Mouse (Mus musculus) liver, embryonic 11.5 days (tissue): ENCODE data around the gene Lcn5. TPM values are rescaled to one million over a fixed set of nuclear protein-coding genes. Genes with fewer than 3 reads are reported as not detected.
"Not testable (repeated sequence)": the region's sequence is repeated elsewhere in the genome, so short reads cannot be mapped to it uniquely, and the experiment has no call there.

Experiments
- ATAC-seq: fragments of 200-750 bp; cut with Nextera tagmentation; replicated peaks from 2 replicates; pipeline ENCODE4 v1.8.0; 2017; ENCODE audit warnings: moderate number of reproducible peaks, mild to moderate bottlenecking, moderate TSS enrichment, moderate library complexity; ENCODE audit not compliant: low FRiP score
- DNase-seq: peaks from one replicate; pipeline ENCODE4 v3.0.0-alpha.2; 2017; ENCODE audit warnings: low spot score
- H3K27ac ChIP-seq: fragments of 300-500 bp; sonication (generic); 2 replicates; pipeline ENCODE4 v1.5.1; 2014; ENCODE audit warnings: mild to moderate bottlenecking, low read depth, low read length, control low read depth
- H3K27me3 ChIP-seq: fragments of 300-500 bp; sonication (generic); replicated peaks from 2 replicates; pipeline ENCODE4 v1.6.1; 2014; ENCODE audit warnings: low read length, mixed read lengths; ENCODE audit not compliant: control insufficient read depth, insufficient read depth
- H3K36me3 ChIP-seq: fragments of 300-500 bp; sonication (generic); 2 replicates; pipeline ENCODE4 v1.6.1; 2014; ENCODE audit warnings: mild to moderate bottlenecking, low read length, moderate library complexity, mixed read lengths; ENCODE audit not compliant: control insufficient read depth, insufficient read depth
- H3K4me1 ChIP-seq: fragments of 300-500 bp; sonication (generic); replicated peaks from 2 replicates; pipeline ENCODE4 v1.6.1; 2014; ENCODE audit warnings: low read length, mixed read lengths; ENCODE audit not compliant: control insufficient read depth, insufficient read depth
- H3K4me2 ChIP-seq: fragments of 300-500 bp; sonication (generic); 2 replicates; pipeline ENCODE4 v1.6.1; 2014; ENCODE audit warnings: mild to moderate bottlenecking, control low read depth, moderate library complexity
- H3K4me3 ChIP-seq: fragments of 300-500 bp; sonication (generic); 2 replicates; pipeline ENCODE4 v1.5.1; 2014; ENCODE audit warnings: low read depth, low read length, control low read depth
- H3K9ac ChIP-seq: fragments of 300-500 bp; sonication (generic); 2 replicates; pipeline ENCODE4 v1.6.1; 2014; ENCODE audit warnings: low read depth, low read length, control low read depth
- H3K9me3 ChIP-seq: fragments of 300-500 bp; sonication (generic); 2 replicates; pipeline ENCODE4 v1.6.1; 2016; ENCODE audit warnings: low read length, inconsistent platforms, mixed read lengths; ENCODE audit not compliant: control insufficient read depth
- WGBS: fragments of 180-500 bp; shearing (Covaris S2); extraction: QIAGEN DNeasy Blood & Tissue Kit; methylation state at CpG from one replicate; pipeline ENCODE4 v1.1.7; 2014; 5-methylcytosine and 5-hydroxymethylcytosine counted together
- polyA plus RNA-seq: library from polyadenylated mRNA; unstranded; fragments of >200 nt; fragmentation: Nextera tagmentation; extraction: Ambion mirVana; gene quantifications from 2 replicates; pipeline ENCODE4 v1.2.1, GENCODE M21; 2014

Gene Lcn5
- polyA plus RNA-seq, 1 experiment from 2014 or later: not detected

GRCm38 (mm10) chr2:25694605-25695004 is 36.9 kb downstream of the Lcn5 start:
- Histone ChIP-seq H3K27me3 (no peaks in the 10 kb centered on the region), H3K4me3 (no peak overlapping the region), H3K36me3 (no peaks in the 10 kb centered on the region), H3K9ac (no peak overlapping the region), H3K4me1 (no peaks in the 10 kb centered on the region), H3K4me2 (no peak overlapping the region), H3K9me3 (no peaks in the 10 kb centered on the region), H3K27ac (no peak overlapping the region)
- DNase-seq: no peak
- no peak for ATAC-seq

DNA sequence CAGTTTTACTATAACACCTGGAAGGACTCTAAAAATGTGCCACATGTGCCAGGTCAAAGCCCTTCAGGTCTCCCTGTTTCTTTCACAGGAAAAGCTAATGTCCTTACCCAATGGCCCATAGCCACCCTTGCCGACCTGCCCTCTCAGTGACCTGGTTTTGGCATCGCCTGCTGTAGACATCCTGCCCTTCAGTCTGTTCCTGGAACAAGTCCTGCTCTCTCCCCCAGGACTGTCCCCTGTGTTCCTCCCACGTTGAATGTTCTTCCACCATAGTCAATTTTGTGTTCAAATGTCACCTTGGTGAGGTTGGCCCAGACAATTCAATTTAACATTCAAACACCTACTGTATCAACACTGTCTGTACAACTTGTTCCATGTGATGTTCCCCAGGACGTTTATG is 39.2 kb downstream of the Lcn5 start:
- WGBS: 60% methylated on average over 4 of the region's 4 CpGs
- no peak overlapping the region for H3K4me3 ChIP-seq

DNA sequence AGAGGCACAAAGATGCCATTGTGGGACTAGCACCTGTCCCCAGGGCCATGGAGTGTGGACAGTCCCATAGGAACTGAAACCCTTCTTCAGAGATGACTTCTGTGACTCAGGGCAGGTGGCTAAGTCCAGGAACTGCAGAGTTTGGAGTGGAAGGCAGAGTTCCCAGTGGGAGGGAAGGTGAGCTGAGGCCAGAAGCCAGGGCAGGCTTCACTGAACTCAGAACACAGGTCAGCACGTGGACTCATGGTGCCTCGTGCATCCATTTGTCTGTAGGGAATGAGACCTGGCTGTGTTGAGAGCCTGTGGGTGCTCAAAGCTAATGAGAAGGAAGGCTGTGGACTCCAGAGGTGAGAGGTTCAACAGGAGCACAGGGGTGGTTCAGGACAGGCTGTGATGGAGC is 40.9 kb downstream of the Lcn5 start:
- ATAC-seq (no peak), DNase-seq (no peak)
- no peak overlapping the region for H3K4me2 ChIP-seq
- no peaks in the 10 kb centered on the region for H3K36me3 ChIP-seq
- no peaks in the 10 kb centered on the region for H3K9me3 ChIP-seq
- WGBS: 75% methylated on average over 2 of the region's 2 CpGs
- H3K4me1 ChIP-seq: no peaks in the 10 kb centered on the region
- no peak overlapping the region for H3K4me3 ChIP-seq
- H3K27ac ChIP-seq: no peak overlapping the region
- no peaks in the 10 kb centered on the region for H3K27me3 ChIP-seq
- H3K9ac ChIP-seq: no peak overlapping the region

More for the DNA sequence above, 39.2 kb downstream of the Lcn5 start:
- Histone ChIP-seq H3K9me3 (no peaks in the 10 kb centered on the region), H3K9ac (no peak overlapping the region), H3K27ac (no peak overlapping the region), H3K27me3 (no peaks in the 10 kb centered on the region), H3K4me2 (no peak overlapping the region), H3K4me1 (no peaks in the 10 kb centered on the region), H3K36me3 (no peaks in the 10 kb centered on the region)
- DNase-seq (no peak), ATAC-seq (no peak)

GRCm38 (mm10) chr2:25699743-25700142 is 42.0 kb downstream of the Lcn5 start, which contains the start of gene Obp2a:
TSS of gene Obp2a (plus strand) at chr2:25700043.
- H3K27ac ChIP-seq, H3K4me3 ChIP-seq, H3K9ac ChIP-seq, H3K27me3 ChIP-seq, DNase-seq, H3K36me3 ChIP-seq, H3K9me3 ChIP-seq, H3K4me1 ChIP-seq, ATAC-seq, H3K4me2 ChIP-seq: not testable (repeated sequence)
- 76% methylated on average over 3 of the region's 3 CpGs for WGBS

DNA sequence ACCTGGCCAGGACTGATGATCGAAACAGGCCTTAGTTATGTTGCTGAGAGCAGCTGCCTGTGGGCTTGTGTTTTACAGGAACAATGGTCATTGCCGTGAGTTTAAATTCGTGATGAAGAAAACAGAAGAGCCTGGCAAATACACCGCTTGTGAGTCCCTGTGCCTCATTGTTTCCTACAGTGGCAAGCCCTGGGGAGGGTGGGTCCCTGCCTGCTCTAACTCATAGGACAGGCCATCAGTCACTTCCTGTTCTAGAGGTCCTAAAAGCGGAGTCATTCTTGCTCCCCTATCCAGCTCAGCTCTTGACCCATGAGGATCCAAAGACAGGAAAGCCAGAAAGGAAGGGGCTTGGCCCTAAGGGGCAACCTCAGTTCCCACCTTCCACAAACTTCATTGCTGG is 43.2 kb downstream of the Lcn5 start:
- DNase-seq: no peak
- H3K4me1 ChIP-seq: no peaks in the 10 kb centered on the region
- WGBS: 61% methylated on average over 5 of the region's 5 CpGs
- no peak overlapping the region for H3K4me3 ChIP-seq
- H3K36me3 ChIP-seq: no peaks in the 10 kb centered on the region
- no peak overlapping the region for H3K27ac ChIP-seq
- no peak overlapping the region for H3K4me2 ChIP-seq
- H3K9ac ChIP-seq: no peak overlapping the region
- H3K9me3 ChIP-seq: no peaks in the 10 kb centered on the region
- no peak for ATAC-seq
- H3K27me3 ChIP-seq: no peaks in the 10 kb centered on the region

DNA sequence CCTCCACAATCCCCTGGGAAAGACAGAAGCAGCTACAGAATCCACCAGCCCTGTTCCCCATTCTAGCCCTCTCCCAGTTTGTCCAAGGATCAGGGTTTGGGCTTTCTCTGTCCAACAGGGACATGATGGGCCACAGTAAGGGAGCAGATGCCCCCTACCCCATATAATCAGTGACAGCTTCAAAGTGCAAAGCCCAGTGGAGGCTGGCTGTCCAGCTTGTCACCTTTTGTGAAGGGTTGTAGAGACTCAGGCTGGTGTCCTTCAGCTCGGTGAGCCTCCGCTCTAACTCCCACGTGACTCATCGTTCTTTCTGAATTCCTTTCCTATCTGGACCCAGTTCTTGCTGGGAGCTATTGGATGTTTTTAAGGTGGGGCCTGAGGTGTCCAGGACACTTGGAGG is 46.0 kb downstream of the Lcn5 start:
- WGBS: 79% methylated on average over 4 of the region's 4 CpGs

DNA sequence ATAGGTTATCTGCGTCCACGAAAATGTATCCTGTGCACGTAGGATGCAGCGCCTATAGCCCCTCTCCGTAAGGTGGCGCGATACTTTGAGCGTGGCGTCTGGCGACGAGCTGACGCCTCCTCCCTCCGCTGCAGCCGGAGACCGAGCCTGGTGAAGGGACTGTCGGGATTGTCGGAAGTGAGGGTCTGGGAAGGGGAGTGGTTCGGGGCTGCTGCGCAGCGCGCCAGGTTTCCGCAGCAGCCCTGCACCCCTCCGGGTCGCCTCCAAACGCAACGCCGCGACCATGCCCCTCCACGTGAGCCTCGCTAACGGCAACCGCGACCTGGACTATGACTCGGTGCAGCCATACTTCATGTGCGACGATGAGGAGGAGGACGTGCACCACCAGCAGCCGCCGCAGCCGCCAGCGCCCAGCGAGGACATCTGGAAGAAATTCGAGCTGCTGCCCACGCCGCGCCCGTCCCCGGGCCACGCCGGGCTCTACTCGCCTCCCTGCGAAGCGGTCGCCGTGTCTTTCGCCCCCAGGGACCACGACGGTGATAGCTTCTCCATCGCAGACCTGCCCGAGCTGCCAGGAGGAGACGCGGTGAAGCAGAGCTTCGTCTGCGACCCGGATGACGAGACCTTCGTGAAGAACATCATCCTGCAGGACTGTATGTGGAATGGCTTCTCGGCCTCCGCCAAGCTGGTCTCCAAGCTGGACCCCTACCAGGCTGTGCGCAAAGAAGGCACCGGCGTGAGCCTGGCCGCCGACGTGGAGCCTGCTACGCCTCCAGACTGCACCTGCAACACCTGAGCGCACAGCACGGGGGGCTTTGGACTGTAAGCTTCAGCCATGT is 49.1 kb downstream of the Lcn5 start, which contains the start of gene Bmyc:
Gene Bmyc, plus strand, starts transcription at position 97 of the 839 bp plus-strand sequence.
- under 1% methylated on average over 78 of the region's 78 CpGs for WGBS

More for the DNA sequence above, 46.0 kb downstream of the Lcn5 start:
- Histone ChIP-seq H3K4me2 (no peak overlapping the region), H3K9ac (no peak overlapping the region), H3K27ac (no peak overlapping the region), H3K4me1 (no peaks in the 10 kb centered on the region), H3K9me3 (no peaks in the 10 kb centered on the region), H3K4me3 (no peak overlapping the region), H3K36me3 (no peaks in the 10 kb centered on the region), H3K27me3 (no peaks in the 10 kb centered on the region; the same call in 1 of the 2 replicates)
- no peak for ATAC-seq
- no peak for DNase-seq

DNA sequence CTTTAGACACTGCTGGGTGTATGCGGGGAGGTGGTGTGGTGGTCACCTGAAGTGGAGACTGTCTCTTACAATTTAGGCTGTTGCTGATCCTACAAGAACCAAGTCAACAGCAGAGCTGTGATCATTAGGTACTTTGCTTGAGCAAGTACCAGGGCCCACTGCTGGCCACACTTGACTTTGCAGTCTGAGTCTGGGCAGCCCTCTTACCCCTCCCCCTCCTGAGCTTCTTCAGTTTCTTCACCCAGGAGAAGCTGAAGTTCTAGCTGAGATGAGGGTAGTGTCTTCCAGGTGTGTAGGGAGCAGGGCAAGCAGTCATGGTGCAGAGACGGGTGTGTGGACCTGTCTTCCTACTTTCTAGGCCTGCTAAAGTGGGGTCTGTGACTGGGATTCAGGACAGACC is 50.4 kb downstream of the Lcn5 start:
- Histone ChIP-seq H3K9me3 (no peaks in the 10 kb centered on the region), H3K27me3 (no peaks in the 10 kb centered on the region; the same call in 1 of the 2 replicates), H3K4me1 (no peaks in the 10 kb centered on the region), H3K36me3 (no peaks in the 10 kb centered on the region), H3K4me2 (no peak overlapping the region), H3K27ac (no peak overlapping the region), H3K9ac (no peak overlapping the region), H3K4me3 (no peak overlapping the region)
- 63% methylated on average over 2 of the region's 2 CpGs for WGBS
- ATAC-seq (no peak), DNase-seq (no peak)

More for the DNA sequence above, 49.1 kb downstream of the Lcn5 start, which contains the start of gene Bmyc:
- peak; percentile 76 for DNase-seq
- Histone ChIP-seq H3K4me2 (peak within 1 kb of the TSS; percentile 82), H3K27ac (no peak within 1 kb of the TSS; the same call in 1 of the 2 replicates), H3K9me3 (no peaks in the 10 kb centered on the region), H3K4me3 (peak within 1 kb of the TSS; percentile 65), H3K36me3 (no peaks in the 10 kb centered on the region), H3K9ac (peak within 1 kb of the TSS; percentile 60), H3K27me3 (no peaks in the 10 kb centered on the region; the same call in 1 of the 2 replicates), H3K4me1 (no peaks in the 10 kb centered on the region)
- peak; percentile 81 for ATAC-seq

- ATAC-seq, H3K9me3 ChIP-seq, H3K27me3 ChIP-seq, H3K36me3 ChIP-seq, H3K9ac ChIP-seq, H3K4me2 ChIP-seq, H3K4me1 ChIP-seq, DNase-seq, H3K4me3 ChIP-seq, H3K27ac ChIP-seq: not testable (repeated sequence)
- 95% methylated on average over 1 of the region's 1 CpGs for WGBS
Observed at GRCm38 (mm10) chr2:25709056-25709455, 51.3 kb downstream of the Lcn5 start.
